Mouse (Mus musculus) MEL (cell line): ENCODE measurements around the gene Gm17361. TPM values are rescaled to one million over a fixed set of nuclear protein-coding genes. Genes with fewer than 3 reads are reported as not detected.
"Not testable (repeated sequence)": the region's sequence is repeated elsewhere in the genome, so short reads cannot be mapped to it uniquely, and the experiment has no call there.

ENCODE experiments used
- DNase-seq: peaks from one replicate; pipeline ENCODE4 v3.0.0; 2011; ENCODE audit warnings: low read depth, low spot score
- H3K27ac ChIP-seq: 2 replicates; pipeline ENCODE4 v1.5.1; 2012; ENCODE audit warnings: low read depth, mild to moderate bottlenecking, control low read depth, low read length, moderate library complexity; ENCODE audit not compliant: control insufficient read depth
- H3K27me3 ChIP-seq, 2 experiments: fragments of 150-350 bp in 1 of 2; sonication (generic) in 1 of 2; 2 replicates each; pipeline ENCODE4 v1.6.1; 2012; ENCODE audit warnings: low read length in 2 of 2, mild to moderate bottlenecking in 2 of 2, improper control_type of control experiment in 1 of 2, moderate library complexity in 1 of 2; ENCODE audit not compliant: insufficient read depth in 2 of 2, control insufficient read depth in 1 of 2
- H3K36me3 ChIP-seq, 2 experiments: 2 replicates each; pipeline ENCODE4 v1.6.1; 2012 to 2014; ENCODE audit warnings: low read length in 2 of 2, improper control_type of control experiment in 1 of 2, inconsistent platforms in 1 of 2, mild to moderate bottlenecking in 1 of 2; ENCODE audit not compliant: insufficient read depth in 2 of 2, control insufficient read depth in 1 of 2
- H3K4me1 ChIP-seq, 2 experiments: fragments of 150-350 bp in 1 of 2; sonication (generic) in 1 of 2; 2 replicates each; pipeline ENCODE4 v1.6.1; 2012; ENCODE audit warnings: low read length in 2 of 2, improper control_type of control experiment in 1 of 2, mild to moderate bottlenecking in 1 of 2; ENCODE audit not compliant: insufficient read depth in 2 of 2, control insufficient read depth in 1 of 2
- H3K4me3 ChIP-seq, 2 experiments: fragments of 150-350 bp in 1 of 2; sonication (generic) in 1 of 2; 2 replicates each; pipeline ENCODE4 v1.5.1; 2012; ENCODE audit warnings: low read depth in 2 of 2, low read length in 2 of 2, mild to moderate bottlenecking in 2 of 2, moderate library complexity in 2 of 2, control low read depth in 1 of 2, improper control_type of control experiment in 1 of 2; ENCODE audit not compliant: control insufficient read depth in 1 of 2, insufficient read depth in 1 of 2
- H3K79me2 ChIP-seq: 2 replicates; pipeline ENCODE4 v1.6.1; 2012; ENCODE audit warnings: mild to moderate bottlenecking, low read length, moderate library complexity; ENCODE audit not compliant: control insufficient read depth, poor library complexity, insufficient read depth
- H3K9ac ChIP-seq: 2 replicates; pipeline ENCODE4 v1.6.1; 2012; ENCODE audit warnings: low read depth, mild to moderate bottlenecking, control low read depth, low read length, moderate library complexity; ENCODE audit not compliant: control insufficient read depth, poor library complexity, severe bottlenecking
- H3K9me3 ChIP-seq: fragments of 150-350 bp; sonication (generic); replicated peaks from 2 replicates; pipeline ENCODE4 v1.6.1; 2012; ENCODE audit warnings: mild to moderate bottlenecking, low read length, improper control_type of control experiment, moderate library complexity; ENCODE audit not compliant: insufficient read depth
- polyA plus RNA-seq, 2 experiments: library from polyadenylated mRNA; stranded (reverse) in 1 of 2; unstranded in 1 of 2; fragments of >175 nt in 1 of 2; fragments of >200 nt in 1 of 2; gene quantifications; 2 replicates each; pipeline versions ENCODE4 v1.2.1 to v1.2.4; 2012; ENCODE audit warnings: low replicate concordance in 2 of 2, low read depth in 1 of 2; ENCODE audit not compliant: insufficient read length in 2 of 2, insufficient read depth in 1 of 2, missing spikeins in 1 of 2
- total RNA-seq: library from RNA; depleted of rRNA; stranded (reverse); fragments of 300-350 nt; gene quantifications from 2 replicates; pipeline ENCODE4 v1.2.3, GENCODE M21; 2012; rRNA removed

The Gm17361 gene
- total RNA-seq (not detected in 2 replicates), polyA plus RNA-seq (not detected)

GRCm38 (mm10) chrX:125003863-125004262 lies at the start of gene Gm17361:
TSS of gene Gm17361 (plus strand) at chrX:125004163.
- H3K27me3 ChIP-seq, H3K9me3 ChIP-seq, H3K9ac ChIP-seq, H3K36me3 ChIP-seq, H3K4me3 ChIP-seq, H3K4me1 ChIP-seq, H3K27ac ChIP-seq, DNase-seq, H3K79me2 ChIP-seq: not testable (repeated sequence)
